Mouse (Mus musculus): Measurements from ENCODE around the gene Tmem59.

DNA sequence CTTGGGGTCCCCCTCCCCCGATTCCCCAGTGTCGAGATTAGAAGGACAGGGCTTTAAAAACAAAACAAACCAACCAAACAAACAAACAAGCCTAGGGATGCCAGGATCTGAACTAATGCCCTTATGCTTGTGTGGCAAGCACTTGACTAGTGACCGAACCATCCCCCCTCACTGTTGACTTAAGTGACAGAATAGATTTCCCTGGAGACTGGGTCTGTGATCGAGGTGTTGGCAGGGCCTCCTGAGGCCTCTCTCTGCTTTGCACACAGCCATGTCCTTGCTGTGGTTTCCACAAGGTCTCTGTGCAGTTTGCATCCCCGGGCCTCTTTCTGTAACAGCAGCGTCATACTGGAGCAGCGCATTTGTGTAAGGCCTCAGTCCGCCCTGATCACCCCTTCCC lies 48.8 kb upstream of the Tmem59 start:
- TF ChIP-seq MYOG (IDR thresholded peaks at IDR 0.05; ENCODE audit: control insufficient read depth, extremely low read depth, insufficient read length) (no peak), MYOD1 (IDR thresholded peaks at IDR 0.05; ENCODE audit: control insufficient read depth, insufficient read length, low read depth) (no peak), CTCF (IDR thresholded peaks at IDR 0.05; ENCODE audit: control insufficient read depth, insufficient read depth, insufficient read length) (no peak), USF1 (IDR thresholded peaks at IDR 0.05; ENCODE audit: low read depth) (no peak), CEBPB (IDR thresholded peaks at IDR 0.05; ENCODE audit: low read depth) (no peak), MAX (IDR thresholded peaks at IDR 0.05) (no peak), FOSL1 (IDR thresholded peaks at IDR 0.05; ENCODE audit: insufficient read depth, low read length, poor library complexity, severe bottlenecking) (no peak)
